Mouse (Mus musculus): ENCODE data around the gene Trem2. TPM values are rescaled to one million over a fixed set of nuclear protein-coding genes. Genes with fewer than 3 reads are reported as not detected.

Trem2 gene
- polyA plus RNA-seq, 1 experiment from 2014 or later = 3.3 TPM

- no peak for ATAC-seq (ENCODE audit: insufficient read depth, low FRiP score, low read depth)
- WGBS = 91% methylated on average over 6 of the region's 6 CpGs
- H3K9ac ChIP-seq = no peak overlapping the region
- no peaks in the 10 kb centered on the region for H3K36me3 ChIP-seq
- H3K4me1 ChIP-seq = no peaks in the 10 kb centered on the region
- H3K9me3 ChIP-seq = no peaks in the 10 kb centered on the region
- H3K27ac ChIP-seq = no peak overlapping the region
- no peak overlapping the region for H3K4me2 ChIP-seq
- H3K27me3 ChIP-seq (replicated peaks) = no peaks in the 10 kb centered on the region
- no peak overlapping the region for H3K4me3 ChIP-seq (replicated peaks)
Measured at GRCm38 (mm10) chr17:48325093-48325492, 21.1 kb upstream of the Trem2 start.

GRCm38 (mm10) chr17:48325638-48326037 is 20.6 kb upstream of the Trem2 start:
- 80% methylated on average over 11 of the region's 11 CpGs for WGBS
- H3K27ac ChIP-seq = no peak overlapping the region
- H3K4me3 ChIP-seq (replicated peaks) = no peak overlapping the region
- H3K4me1 ChIP-seq = no peaks in the 10 kb centered on the region
- H3K9ac ChIP-seq = no peak overlapping the region
- H3K4me2 ChIP-seq = no peak overlapping the region
- no peak for ATAC-seq (ENCODE audit: insufficient read depth, low FRiP score, low read depth)
- H3K36me3 ChIP-seq = no peaks in the 10 kb centered on the region
- H3K9me3 ChIP-seq = no peaks in the 10 kb centered on the region
- H3K27me3 ChIP-seq (replicated peaks) = no peaks in the 10 kb centered on the region

- no peak for ATAC-seq (ENCODE audit: insufficient read depth, low FRiP score, low read depth)
Measured at GRCm38 (mm10) chr17:48326656-48327055, 19.5 kb upstream of the Trem2 start.

GRCm38 (mm10) chr17:48332524-48332923 is 13.7 kb upstream of the Trem2 start:
- H3K27ac ChIP-seq = no peak overlapping the region
- H3K4me2 ChIP-seq = no peak overlapping the region
- ATAC-seq (ENCODE audit: insufficient read depth, low FRiP score, low read depth) = no peak
- 78% methylated on average over 2 of the region's 2 CpGs for WGBS
- H3K27me3 ChIP-seq (replicated peaks) = no peaks in the 10 kb centered on the region
- no peak overlapping the region for H3K9ac ChIP-seq
- H3K4me1 ChIP-seq = no peaks in the 10 kb centered on the region
- H3K36me3 ChIP-seq = no peaks in the 10 kb centered on the region
- no peaks in the 10 kb centered on the region for H3K9me3 ChIP-seq
- no peak overlapping the region for H3K4me3 ChIP-seq (replicated peaks)

More at GRCm38 (mm10) chr17:48326656-48327055, 19.5 kb upstream of the Trem2 start:
- Histone ChIP-seq H3K9me3 (no peaks in the 10 kb centered on the region), H3K36me3 (no peaks in the 10 kb centered on the region), H3K27ac (no peak overlapping the region), H3K27me3 (replicated peaks) (no peaks in the 10 kb centered on the region), H3K4me1 (no peaks in the 10 kb centered on the region), H3K4me3 (replicated peaks) (no peak overlapping the region), H3K4me2 (no peak overlapping the region), H3K9ac (no peak overlapping the region)
- WGBS = 61% methylated on average over 4 of the region's 4 CpGs

- ATAC-seq (ENCODE audit: insufficient read depth, low FRiP score, low read depth) = no peak
- H3K9me3 ChIP-seq = no peaks in the 10 kb centered on the region
- H3K36me3 ChIP-seq = no peaks in the 10 kb centered on the region
- no peaks in the 10 kb centered on the region for H3K27me3 ChIP-seq (replicated peaks)
- H3K9ac ChIP-seq = no peak overlapping the region
- no peak overlapping the region for H3K4me3 ChIP-seq (replicated peaks)
- no peak overlapping the region for H3K4me2 ChIP-seq
- 84% methylated on average over 4 of the region's 4 CpGs for WGBS
- H3K4me1 ChIP-seq = no peaks in the 10 kb centered on the region
- H3K27ac ChIP-seq = no peak overlapping the region
Measured at GRCm38 (mm10) chr17:48334186-48334585, 12.0 kb upstream of the Trem2 start.

GRCm38 (mm10) chr17:48336857-48337256 is 9.3 kb upstream of the Trem2 start:
- WGBS = 4% methylated on average over 6 of the region's 6 CpGs
- Histone ChIP-seq H3K4me3 (replicated peaks) (no peak overlapping the region), H3K4me1 (no peaks in the 10 kb centered on the region), H3K9ac (no peak overlapping the region), H3K27ac (no peak overlapping the region), H3K9me3 (no peaks in the 10 kb centered on the region), H3K36me3 (no peaks in the 10 kb centered on the region), H3K27me3 (replicated peaks) (no peaks in the 10 kb centered on the region), H3K4me2 (no peak overlapping the region)
- ATAC-seq (ENCODE audit: insufficient read depth, low FRiP score, low read depth) = peak; percentile 50; the same call in 1 of the 2 replicates

- Histone ChIP-seq H3K9ac (no peak overlapping the region), H3K9me3 (no peaks in the 10 kb centered on the region), H3K27me3 (replicated peaks) (no peaks in the 10 kb centered on the region), H3K4me1 (no peaks in the 10 kb centered on the region), H3K4me2 (no peak overlapping the region), H3K4me3 (replicated peaks) (no peak overlapping the region), H3K27ac (no peak overlapping the region), H3K36me3 (no peaks in the 10 kb centered on the region)
- 64% methylated on average over 1 of the region's 1 CpGs for WGBS
- ATAC-seq (ENCODE audit: insufficient read depth, low FRiP score, low read depth) = no peak
Measured at GRCm38 (mm10) chr17:48340267-48340666, 5.9 kb upstream of the Trem2 start.

- no peaks in the 10 kb centered on the region for H3K27me3 ChIP-seq (replicated peaks)
- no peak overlapping the region for H3K4me3 ChIP-seq (replicated peaks)
- no peaks in the 10 kb centered on the region for H3K36me3 ChIP-seq
- H3K4me2 ChIP-seq = no peak overlapping the region
- ATAC-seq (ENCODE audit: insufficient read depth, low FRiP score, low read depth) = no peak
- no peak overlapping the region for H3K9ac ChIP-seq
- 64% methylated on average over 3 of the region's 3 CpGs for WGBS
- H3K27ac ChIP-seq = no peak overlapping the region
- H3K9me3 ChIP-seq = no peaks in the 10 kb centered on the region
- no peaks in the 10 kb centered on the region for H3K4me1 ChIP-seq
Measured at GRCm38 (mm10) chr17:48341947-48342346, 4.3 kb upstream of the Trem2 start.

- Histone ChIP-seq H3K27ac (no peak overlapping the region), H3K36me3 (no peaks in the 10 kb centered on the region), H3K9me3 (no peaks in the 10 kb centered on the region), H3K4me3 (replicated peaks) (no peak overlapping the region), H3K9ac (no peak overlapping the region), H3K4me2 (no peak overlapping the region), H3K4me1 (no peaks in the 10 kb centered on the region), H3K27me3 (replicated peaks) (no peaks in the 10 kb centered on the region)
- WGBS = 89% methylated on average over 2 of the region's 2 CpGs
- no peak for ATAC-seq (ENCODE audit: insufficient read depth, low FRiP score, low read depth)
Measured at GRCm38 (mm10) chr17:48343065-48343464, 3.1 kb upstream of the Trem2 start.

- Histone ChIP-seq H3K9me3 (no peaks in the 10 kb centered on the region), H3K9ac (no peak overlapping the region), H3K4me1 (no peaks in the 10 kb centered on the region), H3K27me3 (replicated peaks) (no peaks in the 10 kb centered on the region), H3K4me2 (no peak overlapping the region), H3K27ac (no peak overlapping the region), H3K4me3 (replicated peaks) (no peak overlapping the region), H3K36me3 (no peaks in the 10 kb centered on the region)
- ATAC-seq (ENCODE audit: insufficient read depth, low FRiP score, low read depth) = no peak
- 72% methylated on average over 4 of the region's 4 CpGs for WGBS
Measured at GRCm38 (mm10) chr17:48345824-48346223, 377 bp upstream of the Trem2 start.

- Histone ChIP-seq H3K4me1 (no peaks in the 10 kb centered on the region), H3K27me3 (replicated peaks) (no peaks in the 10 kb centered on the region), H3K36me3 (no peaks in the 10 kb centered on the region), H3K27ac (no peak overlapping the region), H3K4me3 (replicated peaks) (no peak overlapping the region), H3K9ac (no peak overlapping the region), H3K9me3 (no peaks in the 10 kb centered on the region), H3K4me2 (no peak overlapping the region)
- WGBS = 58% methylated on average over 4 of the region's 4 CpGs
- no peak for ATAC-seq (ENCODE audit: insufficient read depth, low FRiP score, low read depth)
Measured at GRCm38 (mm10) chr17:48346834-48347233, 633 bp downstream of the Trem2 start.

GRCm38 (mm10) chr17:48347287-48347686 is 1.1 kb downstream of the Trem2 start:
- Histone ChIP-seq H3K9ac (no peak overlapping the region), H3K27ac (no peak overlapping the region), H3K27me3 (replicated peaks) (no peaks in the 10 kb centered on the region), H3K4me1 (no peaks in the 10 kb centered on the region), H3K36me3 (no peaks in the 10 kb centered on the region), H3K4me2 (no peak overlapping the region), H3K9me3 (no peaks in the 10 kb centered on the region), H3K4me3 (replicated peaks) (no peak overlapping the region)
- no peak for ATAC-seq (ENCODE audit: insufficient read depth, low FRiP score, low read depth)
- WGBS = 75% methylated on average over 2 of the region's 2 CpGs

- H3K9me3 ChIP-seq = no peaks in the 10 kb centered on the region
- no peak overlapping the region for H3K9ac ChIP-seq
- H3K4me1 ChIP-seq = no peaks in the 10 kb centered on the region
- H3K27me3 ChIP-seq (replicated peaks) = no peaks in the 10 kb centered on the region
- H3K4me3 ChIP-seq (replicated peaks) = no peak overlapping the region
- H3K4me2 ChIP-seq = no peak overlapping the region
- ATAC-seq (ENCODE audit: insufficient read depth, low FRiP score, low read depth) = no peak
- 75% methylated on average over 5 of the region's 5 CpGs for WGBS
- H3K36me3 ChIP-seq = no peaks in the 10 kb centered on the region
- no peak overlapping the region for H3K27ac ChIP-seq
Measured at GRCm38 (mm10) chr17:48350681-48351193, 4.5 kb downstream of the Trem2 start.

Data from stomach, embryonic 15.5 days (tissue).